Mouse (Mus musculus) lung, embryonic 15.5 days (tissue): ENCODE measurements around the gene Nsun4. TPM values are rescaled to one million over a fixed set of nuclear protein-coding genes. Genes with fewer than 3 reads are reported as not detected.

ENCODE experiments used
- ATAC-seq: fragments of 200-750 bp; cut with Nextera tagmentation; 2 replicates; pipeline ENCODE4 v1.8.0; 2017; ENCODE audit warnings: moderate number of reproducible peaks, borderline replicate concordance; ENCODE audit not compliant: low FRiP score, low TSS enrichment; ENCODE audit errors: extremely low read depth
- H3K27ac ChIP-seq: fragments of 300-500 bp; sonication (generic); 2 replicates; pipeline ENCODE4 v1.5.1; 2015; ENCODE audit warnings: moderate library complexity, mild to moderate bottlenecking, inconsistent platforms
- H3K27me3 ChIP-seq: fragments of 300-500 bp; sonication (generic); 2 replicates; pipeline ENCODE4 v1.6.1; 2015; ENCODE audit warnings: inconsistent platforms
- H3K36me3 ChIP-seq: fragments of 300-500 bp; sonication (generic); 2 replicates; pipeline ENCODE4 v1.6.1; 2015; ENCODE audit warnings: inconsistent platforms
- H3K4me1 ChIP-seq: fragments of 300-500 bp; sonication (generic); 2 replicates; pipeline ENCODE4 v1.6.1; 2015; ENCODE audit warnings: inconsistent platforms
- H3K4me2 ChIP-seq: fragments of 300-500 bp; sonication (generic); 2 replicates; pipeline ENCODE4 v1.6.1; 2015; ENCODE audit warnings: inconsistent platforms, mild to moderate bottlenecking, moderate library complexity
- H3K4me3 ChIP-seq: fragments of 300-500 bp; sonication (generic); 2 replicates; pipeline ENCODE4 v1.5.1; 2015; ENCODE audit warnings: mild to moderate bottlenecking, inconsistent platforms
- H3K9ac ChIP-seq: fragments of 300-500 bp; sonication (generic); 2 replicates; pipeline ENCODE4 v1.6.1; 2015; ENCODE audit warnings: inconsistent platforms
- H3K9me3 ChIP-seq: fragments of 300-500 bp; sonication (generic); 2 replicates; pipeline ENCODE4 v1.6.1; 2016; ENCODE audit warnings: inconsistent platforms
- WGBS: fragments of 180-500 bp; shearing (Covaris S2); methylation state at CpG from one replicate; pipeline ENCODE4 v1.1.7; 2015; 5-methylcytosine and 5-hydroxymethylcytosine counted together
- polyA plus RNA-seq: library from polyadenylated mRNA; unstranded; fragments of >200 nt; fragmentation: Nextera tagmentation; extraction: Ambion mirVana; gene quantifications from 2 replicates; pipeline ENCODE4 v1.2.1, GENCODE M21; 2015

Gene Nsun4
- polyA plus RNA-seq, 1 experiment from 2014 or later, result 24.8 TPM

DNA sequence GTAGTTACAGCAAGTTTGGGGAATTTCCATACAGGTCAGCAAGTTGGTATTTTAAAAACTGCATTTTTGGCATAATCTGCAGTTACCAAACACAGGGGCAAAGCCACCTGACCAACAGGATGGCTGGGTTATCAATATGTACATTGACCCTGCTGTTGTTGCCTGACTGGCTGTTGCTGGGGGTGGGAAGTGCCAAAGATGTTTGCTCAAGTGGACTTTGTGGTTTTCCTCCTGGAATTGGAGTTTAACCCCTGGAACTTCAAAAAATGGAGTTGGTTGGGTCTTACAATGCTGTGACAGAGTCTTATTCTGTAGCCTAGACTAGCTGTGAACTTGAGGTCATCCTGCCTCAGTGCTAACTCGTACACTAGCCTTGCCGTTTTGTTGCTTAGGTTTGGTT, 13.2 kb downstream of the Nsun4 start:
- no peak overlapping the region for H3K4me3 ChIP-seq
- H3K4me2 ChIP-seq, result no peak overlapping the region
- H3K27ac ChIP-seq, result no peak overlapping the region
- WGBS, result 80% methylated on average over 2 of the region's 2 CpGs
- no peaks in the 10 kb centered on the region for H3K4me1 ChIP-seq
- H3K9ac ChIP-seq, result no peak overlapping the region
- H3K9me3 ChIP-seq, result no peaks in the 10 kb centered on the region
- no peaks in the 10 kb centered on the region for H3K27me3 ChIP-seq
- peaks cover 30% of the 10 kb centered on the region for H3K36me3 ChIP-seq
- no peak for ATAC-seq

DNA sequence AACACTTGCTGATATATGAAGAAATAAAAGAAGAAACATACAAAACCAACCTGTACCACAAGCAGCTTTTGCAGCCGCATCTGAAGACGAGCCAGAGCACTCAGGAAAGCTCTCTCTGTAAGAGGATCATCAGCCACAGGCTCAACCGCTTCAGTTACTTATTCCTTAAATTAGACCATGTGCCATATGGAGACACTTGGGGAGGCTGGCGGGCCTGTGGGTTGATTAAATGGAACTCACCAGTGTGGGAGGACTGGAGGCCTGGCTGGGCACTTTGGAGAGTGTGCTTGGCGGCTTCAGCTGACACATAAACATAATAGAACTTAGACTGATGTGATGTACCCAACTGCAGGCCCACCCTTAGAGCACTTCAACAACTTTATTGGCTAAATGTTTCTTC, 20.3 kb downstream of the Nsun4 start:
- no peak overlapping the region for H3K4me2 ChIP-seq
- H3K4me3 ChIP-seq, result no peak overlapping the region
- H3K36me3 ChIP-seq, result peaks cover 34% of the 10 kb centered on the region
- H3K4me1 ChIP-seq, result no peaks in the 10 kb centered on the region
- no peak overlapping the region for H3K9ac ChIP-seq
- WGBS, result 92% methylated on average over 5 of the region's 5 CpGs
- no peaks in the 10 kb centered on the region for H3K27me3 ChIP-seq
- ATAC-seq, result no peak
- H3K9me3 ChIP-seq, result no peaks in the 10 kb centered on the region
- no peak overlapping the region for H3K27ac ChIP-seq

DNA sequence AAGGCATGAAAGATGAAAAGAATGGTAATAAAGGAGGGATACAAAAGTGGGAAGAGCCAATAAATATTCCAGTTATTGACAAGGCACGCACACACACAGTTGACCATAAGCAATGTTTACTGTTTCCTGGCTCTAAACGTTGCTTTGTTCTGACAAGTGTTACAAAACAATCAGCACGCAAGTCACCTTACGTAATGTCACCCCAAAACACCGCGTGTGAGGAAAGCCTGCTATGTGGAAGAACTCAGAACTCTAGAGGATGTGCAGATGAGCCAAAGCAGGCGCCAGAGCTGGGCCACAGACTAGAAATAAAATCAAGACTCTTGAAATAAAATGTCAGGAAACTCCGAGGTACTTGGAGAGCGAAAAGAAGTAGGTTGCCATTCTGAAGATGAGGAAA, 20.8 kb downstream of the Nsun4 start:
- Histone ChIP-seq H3K4me2 (no peak overlapping the region), H3K27me3 (no peaks in the 10 kb centered on the region), H3K4me3 (no peak overlapping the region), H3K4me1 (no peaks in the 10 kb centered on the region), H3K9me3 (no peaks in the 10 kb centered on the region), H3K36me3 (peaks cover 34% of the 10 kb centered on the region), H3K9ac (no peak overlapping the region), H3K27ac (no peak overlapping the region)
- 86% methylated on average over 9 of the region's 9 CpGs for WGBS
- ATAC-seq, result no peak

DNA sequence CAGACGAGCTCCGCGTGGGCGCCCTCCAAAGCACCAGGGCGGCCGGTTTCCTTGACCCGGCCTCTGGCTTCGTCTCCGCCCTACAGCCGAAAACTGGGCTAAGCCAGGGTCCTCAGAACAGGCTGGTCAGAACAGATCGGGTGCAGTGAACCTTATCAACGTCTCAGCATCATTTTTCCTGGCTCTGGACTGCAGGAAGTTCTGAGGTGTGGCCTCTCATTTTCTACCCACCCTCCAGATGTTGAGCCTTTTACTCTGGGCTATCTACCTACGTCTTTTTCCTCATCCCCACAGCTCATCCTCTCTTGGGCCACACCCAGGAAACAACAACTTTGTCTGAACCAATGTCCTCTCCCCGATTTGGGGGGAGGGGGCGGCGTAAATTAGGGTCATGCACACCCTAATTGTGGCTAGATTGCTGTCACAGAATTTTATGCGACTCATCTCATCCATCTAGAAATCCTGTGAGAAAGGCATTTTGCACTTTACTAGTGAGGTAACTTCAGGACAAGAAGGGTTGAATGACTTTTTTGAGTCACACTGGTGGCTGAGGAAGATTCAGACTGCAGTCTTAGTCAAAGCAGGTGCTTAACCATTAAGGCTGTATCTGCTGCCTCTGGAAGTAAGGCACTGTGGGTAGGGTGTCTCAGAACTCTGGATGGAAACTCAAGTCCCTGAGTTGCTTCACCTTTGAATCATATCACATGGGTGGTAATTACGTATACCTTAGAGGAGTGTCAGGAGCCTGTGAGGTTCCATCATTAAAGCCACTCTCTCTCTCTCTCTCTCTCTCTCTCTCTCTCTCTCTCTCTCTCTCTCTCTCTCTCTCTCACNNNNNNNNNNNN, 35.6 kb downstream of the Nsun4 start, which contains the start of gene Faah:
Faah (minus strand) TSS at position 25 of the 845 bp plus-strand sequence.
- Histone ChIP-seq H3K9me3 (no peaks in the 10 kb centered on the region), H3K4me1 (peaks cover 11% of the 10 kb centered on the region; the same call in 1 of the 2 replicates), H3K27me3 (peaks cover 53% of the 10 kb centered on the region), H3K9ac (peak within 1 kb of the TSS; percentile 52), H3K4me3 (peak within 1 kb of the TSS; percentile 60), H3K4me2 (peak within 1 kb of the TSS; percentile 96), H3K36me3 (no peaks in the 10 kb centered on the region), H3K27ac (peak within 1 kb of the TSS; percentile 54; the same call in 1 of the 2 replicates)
- WGBS, result 11% methylated on average over 18 of the region's 18 CpGs
- peak; percentile 56 for ATAC-seq

DNA sequence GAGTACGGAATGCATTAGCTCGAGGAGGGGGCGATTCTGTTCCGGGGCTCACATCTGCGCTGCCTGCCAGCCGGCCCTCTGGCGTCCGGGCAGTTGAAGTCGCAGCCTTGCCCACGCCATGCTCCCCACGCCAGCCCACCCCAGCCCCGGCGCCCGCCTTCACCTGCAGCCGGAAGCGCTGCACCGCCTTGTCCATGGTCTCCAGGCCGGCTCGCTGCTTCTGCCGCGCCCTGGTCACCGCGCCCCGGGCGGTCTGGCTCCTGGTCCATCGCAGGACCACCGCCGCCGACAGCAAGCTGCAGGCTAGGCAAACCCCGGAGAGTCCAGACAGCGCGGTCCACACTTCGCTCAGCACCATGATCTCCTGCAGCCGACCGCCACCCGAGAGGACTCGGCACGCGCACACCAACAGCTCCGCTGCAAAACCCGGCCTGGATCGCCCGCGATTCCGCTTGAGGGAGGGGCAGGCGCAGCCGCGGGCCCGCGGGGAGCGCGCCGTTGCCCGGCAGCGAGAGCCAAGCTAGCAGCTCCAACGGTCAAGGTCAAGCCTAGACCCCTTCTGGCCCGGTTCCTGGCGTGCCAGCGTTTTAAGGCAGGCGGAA, 36.3 kb downstream of the Nsun4 start:
- Histone ChIP-seq H3K4me3 (peak overlapping the region; percentile 60), H3K9me3 (no peaks in the 10 kb centered on the region), H3K27ac (peak overlapping the region; percentile 54; the same call in 1 of the 2 replicates), H3K4me2 (peak overlapping the region; percentile 96), H3K36me3 (no peaks in the 10 kb centered on the region), H3K9ac (peak overlapping the region; percentile 52), H3K27me3 (peaks cover 53% of the 10 kb centered on the region), H3K4me1 (peaks cover 11% of the 10 kb centered on the region; the same call in 1 of the 2 replicates)
- ATAC-seq, result peak; percentile 79
- WGBS, result under 1% methylated on average over 59 of the region's 60 CpGs

DNA sequence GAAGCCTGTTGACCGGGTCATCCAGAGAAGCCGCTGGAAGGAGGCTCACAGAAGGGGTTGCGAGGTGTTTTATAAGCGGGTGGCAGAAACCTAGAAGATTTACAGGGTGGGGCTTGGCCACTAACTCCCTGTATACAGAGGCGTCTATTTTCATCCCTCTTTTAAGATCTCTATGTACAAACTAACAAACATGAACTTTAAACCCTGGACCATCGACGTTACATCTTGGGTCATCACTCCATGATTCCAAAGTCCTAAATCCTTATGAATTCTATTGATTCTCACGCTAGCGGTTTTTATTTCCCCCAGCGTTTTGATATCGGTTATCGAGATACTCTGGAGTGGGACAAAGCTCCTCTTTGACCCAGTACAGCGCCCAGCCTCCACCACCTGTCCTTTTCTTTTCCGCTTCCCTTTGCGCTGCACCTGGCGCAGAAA, 36.8 kb downstream of the Nsun4 start:
- peak overlapping the region; percentile 60 for H3K4me3 ChIP-seq
- H3K4me2 ChIP-seq, result peak overlapping the region; percentile 96
- no peaks in the 10 kb centered on the region for H3K9me3 ChIP-seq
- WGBS, result 7% methylated on average over 16 of the region's 16 CpGs
- peaks cover 11% of the 10 kb centered on the region; the same call in 1 of the 2 replicates for H3K4me1 ChIP-seq
- H3K27ac ChIP-seq, result no peak overlapping the region
- no peak for ATAC-seq
- H3K27me3 ChIP-seq, result peaks cover 53% of the 10 kb centered on the region
- no peaks in the 10 kb centered on the region for H3K36me3 ChIP-seq
- H3K9ac ChIP-seq, result peak overlapping the region; percentile 52; the same call in 1 of the 2 replicates

DNA sequence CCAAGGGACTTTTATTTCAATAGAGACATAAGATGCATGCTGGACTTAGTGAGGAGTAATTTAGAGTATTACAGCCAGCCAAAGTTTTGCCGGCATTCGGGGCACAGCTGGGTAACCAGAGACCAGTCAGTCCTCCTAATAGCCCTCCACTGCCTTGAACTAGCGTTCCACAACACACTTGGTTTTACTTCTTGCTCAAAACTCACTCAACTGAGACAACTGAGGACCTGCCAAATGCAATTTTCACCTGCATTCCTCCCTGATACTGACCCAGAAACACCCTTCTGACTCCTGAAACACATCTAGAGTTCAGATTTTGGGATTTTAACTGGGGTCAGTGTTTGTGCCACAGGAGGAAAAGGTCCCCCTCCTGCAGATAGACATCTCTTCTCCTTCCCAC, 37.3 kb downstream of the Nsun4 start:
- Histone ChIP-seq H3K4me3 (peak overlapping the region; percentile 60), H3K36me3 (no peaks in the 10 kb centered on the region), H3K27ac (no peak overlapping the region), H3K4me1 (peaks cover 11% of the 10 kb centered on the region; the same call in 1 of the 2 replicates), H3K27me3 (peaks cover 53% of the 10 kb centered on the region), H3K9me3 (no peaks in the 10 kb centered on the region), H3K4me2 (peak overlapping the region; percentile 96), H3K9ac (no peak overlapping the region)
- 57% methylated on average over 3 of the region's 3 CpGs for WGBS
- no peak for ATAC-seq

DNA sequence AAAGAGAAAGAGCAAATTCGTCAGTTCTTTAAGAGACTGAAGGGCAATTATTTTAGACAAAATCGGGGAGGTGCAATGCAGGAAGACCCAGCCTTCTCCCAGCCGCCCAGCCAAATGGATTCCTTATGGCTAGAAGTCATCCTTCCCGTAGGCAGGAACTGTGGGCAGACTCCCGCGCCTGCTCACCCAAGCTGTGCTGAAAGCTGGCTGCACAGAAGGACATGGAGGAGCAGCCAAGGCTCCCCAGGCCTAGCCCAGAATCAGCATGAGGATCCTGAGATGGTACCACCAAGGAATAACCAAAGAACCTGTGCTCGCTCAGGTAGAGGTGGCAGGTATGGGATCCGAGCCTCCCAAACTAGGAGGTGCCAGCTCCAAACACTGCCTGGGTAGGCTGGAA, 37.7 kb downstream of the Nsun4 start:
- 0 out of 2 replicates have a peak overlapping the region, but pooled peaks have one; percentile 60 for H3K4me3 ChIP-seq
- peak overlapping the region; percentile 96 for H3K4me2 ChIP-seq
- 63% methylated on average over 8 of the region's 8 CpGs for whole genome bisulfite sequencing
- H3K4me1 ChIP-seq, result peaks cover 11% of the 10 kb centered on the region; the same call in 1 of the 2 replicates
- no peaks in the 10 kb centered on the region for H3K9me3 ChIP-seq
- H3K27me3 ChIP-seq, result peaks cover 53% of the 10 kb centered on the region
- no peak overlapping the region for H3K27ac ChIP-seq
- ATAC-seq, result no peak
- no peaks in the 10 kb centered on the region for H3K36me3 ChIP-seq
- H3K9ac ChIP-seq, result no peak overlapping the region

DNA sequence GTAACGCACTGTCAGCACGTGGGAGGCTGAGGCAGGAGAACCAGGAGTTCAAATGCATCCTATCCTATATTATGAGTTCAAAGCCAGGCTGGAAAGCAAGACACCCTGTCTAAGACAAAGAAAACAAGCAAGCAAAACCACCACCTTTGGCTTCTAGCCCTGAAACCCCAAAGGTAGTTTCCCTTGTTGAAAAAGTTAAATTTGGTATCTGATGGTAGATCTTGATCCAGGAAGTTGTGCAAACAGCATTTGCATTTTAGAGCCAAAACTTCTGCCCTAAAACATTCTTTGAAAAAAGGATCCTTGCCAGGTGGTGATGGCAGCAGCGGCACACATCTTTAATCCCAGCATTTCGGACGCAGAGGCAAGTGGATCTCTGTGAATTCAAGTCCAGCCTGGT, 38.2 kb downstream of the Nsun4 start:
- Histone ChIP-seq H3K4me1 (peaks cover 11% of the 10 kb centered on the region; the same call in 1 of the 2 replicates), H3K27ac (no peak overlapping the region), H3K9ac (no peak overlapping the region), H3K4me3 (no peak overlapping the region), H3K9me3 (no peaks in the 10 kb centered on the region), H3K36me3 (no peaks in the 10 kb centered on the region), H3K27me3 (peaks cover 53% of the 10 kb centered on the region), H3K4me2 (no peak overlapping the region)
- no peak for ATAC-seq
- WGBS, result 82% methylated on average over 5 of the region's 5 CpGs

DNA sequence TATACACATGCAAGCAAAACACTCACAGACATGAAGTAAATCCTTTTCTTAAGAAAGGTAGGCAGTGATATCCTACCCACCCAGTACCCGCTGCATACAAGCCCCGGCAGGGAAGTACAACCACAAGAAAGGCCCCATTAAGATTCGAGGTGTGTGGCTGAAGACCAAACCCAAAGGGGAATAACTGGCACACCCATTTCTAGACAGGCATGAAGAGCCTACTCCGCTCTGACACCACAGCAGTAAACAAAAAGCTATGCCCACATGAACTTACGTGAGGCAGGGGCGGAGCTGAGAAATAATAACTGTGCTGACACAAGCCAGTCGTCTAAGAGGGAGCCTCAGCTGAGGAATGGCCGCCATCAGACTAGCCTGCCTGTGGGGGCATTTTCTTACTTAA, 43.5 kb downstream of the Nsun4 start:
- Histone ChIP-seq H3K27me3 (peaks cover 5% of the 10 kb centered on the region; the same call in 1 of the 2 replicates), H3K27ac (no peak overlapping the region), H3K4me2 (no peak overlapping the region), H3K36me3 (no peaks in the 10 kb centered on the region), H3K4me1 (peaks cover 11% of the 10 kb centered on the region), H3K9me3 (no peaks in the 10 kb centered on the region), H3K9ac (no peak overlapping the region), H3K4me3 (no peak overlapping the region)
- WGBS, result 64% methylated on average over 8 of the region's 8 CpGs
- no peak for ATAC-seq

DNA sequence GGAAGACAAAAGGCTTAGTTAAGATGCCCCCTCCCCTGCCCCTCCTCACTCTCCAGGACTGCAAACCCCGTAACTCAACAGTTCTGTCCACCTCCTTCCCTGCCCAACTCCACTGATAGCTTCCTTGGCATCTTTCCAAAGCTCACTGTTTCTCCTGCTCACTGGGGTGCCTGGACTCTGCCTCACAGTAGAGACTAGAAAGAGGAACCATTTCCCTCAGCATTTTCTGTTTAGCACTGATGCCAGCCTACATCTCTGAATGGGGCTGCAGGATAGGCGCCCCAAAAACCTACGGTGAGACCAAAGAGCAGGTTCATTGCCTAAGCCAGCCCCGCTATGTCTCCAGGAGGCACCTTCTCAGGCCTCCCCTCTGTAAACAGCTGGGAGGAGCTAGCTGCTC, 52.5 kb downstream of the Nsun4 start:
- Histone ChIP-seq H3K36me3 (no peaks in the 10 kb centered on the region), H3K27ac (no peak overlapping the region), H3K9ac (no peak overlapping the region), H3K27me3 (no peaks in the 10 kb centered on the region), H3K4me2 (no peak overlapping the region), H3K4me3 (no peak overlapping the region), H3K9me3 (no peaks in the 10 kb centered on the region), H3K4me1 (no peaks in the 10 kb centered on the region)
- WGBS, result 58% methylated on average over 4 of the region's 4 CpGs
- ATAC-seq, result no peak

DNA sequence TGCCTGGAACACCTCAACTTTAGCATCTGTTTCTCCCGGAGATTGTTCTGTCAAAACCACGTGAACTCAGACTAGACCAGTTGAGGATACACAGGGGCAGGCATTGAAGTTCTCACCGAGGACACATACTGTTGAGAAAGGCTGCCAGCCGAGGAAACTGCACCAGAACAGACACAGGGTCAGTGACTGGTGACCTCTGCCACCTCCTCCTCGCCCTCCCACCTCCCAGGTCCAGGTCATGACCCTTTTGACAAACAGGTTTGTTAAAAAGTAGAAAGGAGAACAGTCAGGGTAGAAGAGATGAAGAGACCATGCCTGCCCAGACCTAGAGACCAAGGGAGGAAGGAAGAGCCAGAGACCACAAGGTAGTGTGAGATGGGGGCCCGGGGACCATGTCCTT, 53.0 kb downstream of the Nsun4 start:
- no peak overlapping the region for H3K4me2 ChIP-seq
- ATAC-seq, result no peak
- no peak overlapping the region for H3K4me3 ChIP-seq
- no peaks in the 10 kb centered on the region for H3K36me3 ChIP-seq
- no peaks in the 10 kb centered on the region for H3K27me3 ChIP-seq
- 44% methylated on average over 6 of the region's 6 CpGs for WGBS
- H3K9me3 ChIP-seq, result no peaks in the 10 kb centered on the region
- no peak overlapping the region for H3K27ac ChIP-seq
- no peak overlapping the region for H3K9ac ChIP-seq
- no peaks in the 10 kb centered on the region for H3K4me1 ChIP-seq
